Mouse (Mus musculus) embryonic facial prominence, embryonic 11.5 days (tissue): ENCODE results near the gene Chrna1. TPM values are rescaled to one million over a fixed set of nuclear protein-coding genes. Genes with fewer than 3 reads are reported as not detected.

Experiments
- ATAC-seq: fragments of 200-750 bp; cut with Nextera tagmentation; replicated peaks from 2 replicates; pipeline ENCODE4 v1.8.0; 2017; ENCODE audit warnings: low read depth; ENCODE audit not compliant: insufficient number of reproducible peaks, low FRiP score, low TSS enrichment
- DNase-seq: peaks from one replicate; pipeline ENCODE4 v3.0.0-alpha.2; 2015; ENCODE audit warnings: low spot score
- H3K27ac ChIP-seq: fragments of 300-500 bp; sonication (generic); replicated peaks from 2 replicates; pipeline ENCODE4 v1.5.1; 2014; ENCODE audit warnings: mild to moderate bottlenecking, low read depth, low read length, control low read depth
- H3K27me3 ChIP-seq: fragments of 300-500 bp; sonication (generic); 2 replicates; pipeline ENCODE4 v1.6.1; 2014; ENCODE audit warnings: mild to moderate bottlenecking, low read length, moderate library complexity, mixed read lengths; ENCODE audit not compliant: control insufficient read depth, insufficient read depth
- H3K36me3 ChIP-seq: fragments of 300-500 bp; sonication (generic); replicated peaks from 2 replicates; pipeline ENCODE4 v1.6.1; 2014; ENCODE audit warnings: low read depth, mild to moderate bottlenecking, low read length, moderate library complexity, mixed read lengths; ENCODE audit not compliant: control insufficient read depth, insufficient read depth
- H3K4me1 ChIP-seq: fragments of 300-500 bp; sonication (generic); 2 replicates; pipeline ENCODE4 v1.6.1; 2014; ENCODE audit warnings: low read length, mixed read lengths; ENCODE audit not compliant: control insufficient read depth, insufficient read depth
- H3K4me2 ChIP-seq: fragments of 300-500 bp; sonication (generic); 2 replicates; pipeline ENCODE4 v1.6.1; 2014; ENCODE audit warnings: low read depth, mild to moderate bottlenecking, control low read depth, low read length, moderate library complexity
- H3K4me3 ChIP-seq: fragments of 300-500 bp; sonication (generic); 2 replicates; pipeline ENCODE4 v1.5.1; 2014; ENCODE audit warnings: low read depth, low read length, control low read depth
- H3K9ac ChIP-seq: fragments of 300-500 bp; sonication (generic); replicated peaks from 2 replicates; pipeline ENCODE4 v1.6.1; 2014; ENCODE audit warnings: mild to moderate bottlenecking, control low read depth, low read length
- H3K9me3 ChIP-seq: fragments of 300-500 bp; sonication (generic); replicated peaks from 2 replicates; pipeline ENCODE4 v1.6.1; 2016; ENCODE audit warnings: mild to moderate bottlenecking, low read length, inconsistent platforms, mixed read lengths; ENCODE audit not compliant: control insufficient read depth
- WGBS: fragments of 180-500 bp; shearing (Covaris S2); extraction: QIAGEN DNeasy Blood & Tissue Kit; methylation state at CpG from one replicate; pipeline ENCODE4 v1.1.7; 2014; 5-methylcytosine and 5-hydroxymethylcytosine counted together
- polyA plus RNA-seq: library from polyadenylated mRNA; unstranded; fragments of >200 nt; fragmentation: Nextera tagmentation; extraction: Ambion mirVana; gene quantifications from 2 replicates; pipeline ENCODE4 v1.2.1, GENCODE M21; 2014

Chrna1 gene
- polyA plus RNA-seq, 1 experiment from 2014 or later, result 1.2 TPM

DNA sequence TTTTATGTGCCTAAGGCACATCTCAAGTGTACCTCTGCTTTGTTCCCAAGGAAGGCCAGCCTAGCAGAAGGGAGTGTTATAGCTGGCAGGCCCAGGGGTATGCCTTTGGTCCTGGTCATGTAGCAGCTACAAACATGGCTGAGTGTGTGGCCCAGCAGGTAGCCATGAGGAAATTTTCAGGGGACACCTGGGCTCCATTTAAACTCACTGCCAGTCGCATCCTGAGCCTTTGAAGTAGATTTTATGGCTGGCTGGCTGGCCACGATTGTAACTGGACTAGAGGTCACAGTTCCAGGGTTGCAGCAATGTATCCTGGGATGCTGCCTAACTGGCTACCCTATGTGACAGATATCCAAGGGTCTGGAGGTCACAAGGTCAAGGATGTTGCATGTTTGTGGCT lies 20.5 kb upstream of the Chrna1 start:
- Histone ChIP-seq H3K27ac (no peak overlapping the region), H3K4me1 (no peaks in the 10 kb centered on the region), H3K9me3 (no peaks in the 10 kb centered on the region), H3K4me3 (no peak overlapping the region), H3K36me3 (no peaks in the 10 kb centered on the region), H3K9ac (no peak overlapping the region), H3K4me2 (no peak overlapping the region), H3K27me3 (no peaks in the 10 kb centered on the region)
- WGBS, result 52% methylated on average over 2 of the region's 2 CpGs
- DNase-seq (no peak), ATAC-seq (no peak)

GRCm38 (mm10) chr2:73597772-73598171 lies 17.6 kb upstream of the Chrna1 start:
- Histone ChIP-seq H3K4me1 (no peaks in the 10 kb centered on the region; the same call in 1 of the 2 replicates), H3K9me3 (no peaks in the 10 kb centered on the region), H3K4me3 (no peak overlapping the region), H3K4me2 (no peak overlapping the region), H3K27me3 (no peaks in the 10 kb centered on the region), H3K36me3 (no peaks in the 10 kb centered on the region), H3K9ac (no peak overlapping the region), H3K27ac (no peak overlapping the region)
- DNase-seq (no peak), ATAC-seq (no peak)
- 92% methylated on average over 11 of the region's 11 CpGs for WGBS

GRCm38 (mm10) chr2:73596786-73597185 lies 16.6 kb upstream of the Chrna1 start:
- H3K27me3 ChIP-seq, result no peaks in the 10 kb centered on the region
- no peak for ATAC-seq
- no peaks in the 10 kb centered on the region; the same call in 1 of the 2 replicates for H3K4me1 ChIP-seq
- no peaks in the 10 kb centered on the region for H3K36me3 ChIP-seq
- 0 out of 2 replicates have a peak overlapping the region, but pooled peaks have one; percentile 24 for H3K4me2 ChIP-seq
- no peak overlapping the region for H3K4me3 ChIP-seq
- no peaks in the 10 kb centered on the region for H3K9me3 ChIP-seq
- peak overlapping the region; percentile 14 for H3K9ac ChIP-seq
- H3K27ac ChIP-seq, result no peak overlapping the region
- 11% methylated on average over 9 of the region's 9 CpGs for WGBS
- peak; percentile 54 for DNase-seq

GRCm38 (mm10) chr2:73596326-73596725 lies 16.2 kb upstream of the Chrna1 start:
- ATAC-seq, result no peak
- no peak overlapping the region for H3K27ac ChIP-seq
- H3K4me2 ChIP-seq, result 0 out of 2 replicates have a peak overlapping the region, but pooled peaks have one; percentile 24

DNA sequence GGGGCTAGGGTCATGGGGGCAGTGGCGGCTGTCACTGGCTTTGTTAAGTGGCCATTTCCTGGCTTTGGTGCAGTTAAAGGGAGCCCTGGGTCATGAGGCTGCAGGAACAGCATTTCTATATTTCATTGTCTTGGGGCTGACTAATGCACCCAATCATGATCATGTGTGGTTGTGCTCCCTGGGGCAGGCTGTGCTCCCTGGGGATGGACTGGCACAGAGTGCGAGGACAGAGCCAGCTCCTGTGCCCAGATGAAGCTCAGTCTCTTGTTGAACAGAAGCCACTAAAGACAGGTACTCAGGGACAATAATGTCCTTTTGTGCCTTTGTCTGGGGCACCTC lies 12.9 kb upstream of the Chrna1 start:
- H3K9ac ChIP-seq, result no peak overlapping the region
- H3K4me2 ChIP-seq, result no peak overlapping the region
- ATAC-seq (no peak), DNase-seq (no peak)
- no peaks in the 10 kb centered on the region for H3K36me3 ChIP-seq
- no peaks in the 10 kb centered on the region for H3K9me3 ChIP-seq
- WGBS, result 47% methylated on average over 2 of the region's 2 CpGs
- no peak overlapping the region for H3K4me3 ChIP-seq
- H3K27me3 ChIP-seq, result no peaks in the 10 kb centered on the region
- no peaks in the 10 kb centered on the region; the same call in none of the 2 replicates for H3K4me1 ChIP-seq
- H3K27ac ChIP-seq, result no peak overlapping the region

More at GRCm38 (mm10) chr2:73596326-73596725, 16.2 kb upstream of the Chrna1 start:
- Histone ChIP-seq H3K9me3 (no peaks in the 10 kb centered on the region), H3K36me3 (no peaks in the 10 kb centered on the region), H3K4me1 (no peaks in the 10 kb centered on the region; the same call in 1 of the 2 replicates), H3K4me3 (no peak overlapping the region), H3K27me3 (no peaks in the 10 kb centered on the region), H3K9ac (no peak overlapping the region)
- 76% methylated on average over 5 of the region's 5 CpGs for WGBS
- no peak for DNase-seq

- Histone ChIP-seq H3K9ac (no peak overlapping the region; the same call in 1 of the 2 replicates), H3K36me3 (no peaks in the 10 kb centered on the region), H3K4me2 (no peak overlapping the region; the same call in 1 of the 2 replicates), H3K4me3 (no peak overlapping the region), H3K27me3 (no peaks in the 10 kb centered on the region), H3K9me3 (no peaks in the 10 kb centered on the region), H3K4me1 (no peaks in the 10 kb centered on the region; the same call in none of the 2 replicates), H3K27ac (no peak overlapping the region)
- ATAC-seq (no peak), DNase-seq (no peak)
- 68% methylated on average over 14 of the region's 14 CpGs for WGBS
Measured at GRCm38 (mm10) chr2:73592231-73593100, 12.3 kb upstream of the Chrna1 start.

DNA sequence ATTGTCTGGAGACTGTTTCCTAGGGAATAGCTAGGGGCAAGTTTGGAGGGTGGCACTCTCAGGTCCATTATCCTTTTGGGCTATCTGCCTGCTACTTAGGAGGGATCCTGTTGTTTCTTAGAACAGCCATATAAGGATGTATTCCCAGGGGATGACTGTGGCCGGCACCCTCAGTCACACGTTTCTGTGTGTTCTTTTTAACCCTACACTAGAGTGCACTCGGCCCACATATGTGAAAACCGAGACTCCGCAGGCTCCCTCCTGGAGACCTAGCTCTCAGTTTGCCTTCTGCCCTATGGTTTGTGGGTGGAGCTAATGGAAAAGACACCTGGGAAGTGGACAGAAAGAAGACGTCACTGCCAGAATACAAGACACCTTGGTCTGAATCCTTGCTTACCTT lies 11.1 kb upstream of the Chrna1 start:
- Histone ChIP-seq H3K9ac (no peak overlapping the region), H3K9me3 (no peaks in the 10 kb centered on the region), H3K4me1 (no peaks in the 10 kb centered on the region; the same call in none of the 2 replicates), H3K27ac (no peak overlapping the region), H3K36me3 (no peaks in the 10 kb centered on the region), H3K27me3 (no peaks in the 10 kb centered on the region), H3K4me2 (no peak overlapping the region), H3K4me3 (no peak overlapping the region)
- DNase-seq (no peak), ATAC-seq (no peak)
- WGBS, result 40% methylated on average over 6 of the region's 6 CpGs

DNA sequence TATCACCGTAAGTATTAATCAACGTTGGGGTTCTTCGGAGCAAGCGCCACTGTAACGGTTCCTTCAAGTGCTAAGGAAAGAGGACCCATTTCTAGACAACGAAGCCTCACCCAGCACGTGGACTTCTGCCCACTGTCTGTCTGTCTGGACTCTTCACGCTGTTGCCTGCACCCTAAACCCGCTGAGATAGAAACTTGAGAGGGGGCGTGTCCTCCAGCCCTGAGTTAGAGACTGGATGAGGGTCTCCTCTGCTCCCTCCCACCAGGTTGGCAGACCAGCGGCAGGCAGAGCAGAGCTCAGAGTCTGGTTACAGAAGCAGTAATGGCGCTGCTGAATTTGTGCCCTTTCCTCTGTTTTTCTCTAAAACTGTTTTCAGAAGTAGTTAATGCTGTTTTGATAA lies 10.0 kb upstream of the Chrna1 start:
- 7% methylated on average over 12 of the region's 12 CpGs for WGBS
- Histone ChIP-seq H3K4me2 (peak overlapping the region; percentile 56), H3K36me3 (no peaks in the 10 kb centered on the region), H3K4me1 (no peaks in the 10 kb centered on the region; the same call in none of the 2 replicates), H3K4me3 (0 out of 2 replicates have a peak overlapping the region, but pooled peaks have one; percentile 6), H3K9me3 (no peaks in the 10 kb centered on the region), H3K27ac (no peak overlapping the region), H3K9ac (peak overlapping the region; percentile 32; the same call in 1 of the 2 replicates), H3K27me3 (no peaks in the 10 kb centered on the region)
- ATAC-seq, result no peak; the same call in 1 of the 2 replicates
- peak; percentile 70 for DNase-seq
